14 mouse cellular contexts compared by ENCODE assay signal in genomic region chr2:7260186-7260585, GRCm38 (mm10).
DNase-seq lines count a peak whose midpoint lies in the region; ATAC-seq and TF ChIP-seq lines count a peak whose summit lies in the region.
"Had no signal": no experiment of that assay in that cellular context is flagged by ENCODE, and none has a peak within 500 bp of the region (broad histone marks: within the 10 kb centered on the region; RNA-seq: fewer than 3 reads in every experiment).

No protein-coding gene starts in this region.

- intact Hi-C loops in gastrocnemius, postnatal 14 days (cut with DNase I; ENCODE audit: low total_unique reads), result no loop called here

- no peaks in the 10 kb centered on the region for H3K36me3 ChIP-seq in heart, embryonic 12.5 days
- H3K36me3 ChIP-seq in lung, postnatal 0 days (ENCODE audit: insufficient read depth, low read length), result no peaks in the 10 kb centered on the region
- H3K36me3 ChIP-seq: forebrain, embryonic 12.5 days had no signal

- ATAC-seq in heart, embryonic 12.5 days (ENCODE audit: insufficient number of reproducible peaks, low FRiP score), result no peak
- ATAC-seq in lung, postnatal 0 days, result no peak
- ATAC-seq: CD4-positive, CD25-positive, alpha-beta regulatory T cell, adult 4 months had no signal

- 80% methylated on average over 4 of the region's 4 CpGs for WGBS in heart, embryonic 12.5 days
- 57% methylated on average over 4 of the region's 4 CpGs for WGBS in lung, postnatal 0 days

- H3K9me3 ChIP-seq in heart, embryonic 12.5 days (replicated peaks), result no peaks in the 10 kb centered on the region
- no peaks in the 10 kb centered on the region for H3K9me3 ChIP-seq in lung, postnatal 0 days (ENCODE audit: low read length)
- H3K9me3 ChIP-seq: forebrain, embryonic 12.5 days had no signal

- TF ChIP-seq CTCF in lung, postnatal 0 days (IDR thresholded peaks at IDR 0.05), result no peak

- H3K4me2 ChIP-seq in heart, embryonic 12.5 days, result no peak overlapping the region
- H3K4me2 ChIP-seq in lung, postnatal 0 days (replicated peaks; ENCODE audit: low read depth, low read length), result no peak overlapping the region
- H3K4me2 ChIP-seq: forebrain, embryonic 12.5 days had no signal

- H3K4me1 ChIP-seq in heart, embryonic 12.5 days (replicated peaks), result no peaks in the 10 kb centered on the region
- H3K4me1 ChIP-seq in lung, postnatal 0 days (ENCODE audit: insufficient read depth, low read depth, low read length), result no peaks in the 10 kb centered on the region
- H3K4me1 ChIP-seq: forebrain, embryonic 12.5 days had no signal

- DNase-seq in heart, adult 18-20 months, result peak; percentile 76 to 82
- peak; percentile 30 for DNase-seq in lung, postnatal 0 days (ENCODE audit: low spot score)
- DNase-seq in lung, postnatal 14 days, result no peak
- peak; percentile 4 for DNase-seq in gastrocnemius, postnatal 14 days
- DNase-seq in lung, postnatal 36 days, result peak; percentile 57
- DNase-seq in embryo, embryonic 9.5 days (ENCODE audit: extremely low spot score), result no peak
- DNase-seq in cerebellum, adult 9-10 months, result no peak
- DNase-seq: embryo, embryonic 11 days; spleen, adult 18-20 months; thymus, adult 2 months had no signal

- H3K4me3 ChIP-seq in heart, embryonic 12.5 days, result no peak overlapping the region
- H3K4me3 ChIP-seq in lung, postnatal 0 days (ENCODE audit: low read depth, low read length), result no peak overlapping the region
- H3K4me3 ChIP-seq: forebrain, embryonic 12.5 days had no signal

- TF ChIP-seq EP300 in lung, postnatal 0 days (IDR thresholded peaks at IDR 0.05), result no peak

- no peak overlapping the region for H3K27ac ChIP-seq in heart, embryonic 12.5 days (ENCODE audit: poor library complexity, severe bottlenecking)
- no peak overlapping the region for H3K27ac ChIP-seq in lung, postnatal 0 days (ENCODE audit: low read length)
- H3K27ac ChIP-seq: forebrain, embryonic 12.5 days; liver, embryonic 14.5 days had no signal

- no peaks in the 10 kb centered on the region for H3K27me3 ChIP-seq in heart, embryonic 12.5 days (replicated peaks)
- no peaks in the 10 kb centered on the region for H3K27me3 ChIP-seq in lung, postnatal 0 days (replicated peaks; ENCODE audit: insufficient read depth, low read length)
- H3K27me3 ChIP-seq: forebrain, embryonic 12.5 days had no signal

- H3K9ac ChIP-seq in heart, embryonic 12.5 days, result no peak overlapping the region
- H3K9ac ChIP-seq in lung, postnatal 0 days (replicated peaks; ENCODE audit: low read depth), result no peak overlapping the region
- H3K9ac ChIP-seq: forebrain, embryonic 12.5 days; liver, embryonic 14.5 days had no signal

Comparison
In these comparisons a context has a peak if more than half of its experiments do, and no peak if none do; other contexts are left out.
1. DNase-seq: peak in heart, adult 18-20 months (2 of 2), lung, postnatal 0 days (single experiment), gastrocnemius, postnatal 14 days (single experiment) and lung, postnatal 36 days (single experiment); none in lung, postnatal 14 days (single experiment), embryo, embryonic 9.5 days (single experiment) and cerebellum, adult 9-10 months (single experiment).